Mouse (Mus musculus) E14TG2a.4 (cell line): ENCODE measurements at regions not wholly inside any gene's neighbourhood (a gene's known extent, or its start where the extent isn't known, plus 50 kb on each side); places are given as distances from the start of the nearest gene placed in this dataset.

Experiments used
- CTCF ChIP-seq: conservative IDR thresholded peaks from 2 replicates; pipeline ENCODE4 v1.5.1; 2014; ENCODE audit warnings: low read length
- NANOG ChIP-seq: IDR thresholded peaks from 2 replicates; pipeline ENCODE4 v1.6.1; 2014; ENCODE audit warnings: borderline replicate concordance, low read length, mixed read lengths
- POU5F1 ChIP-seq: IDR thresholded peaks from 2 replicates; pipeline ENCODE4 v1.6.1; 2014; ENCODE audit warnings: low read length, borderline replicate concordance

- TF ChIP-seq CTCF: no peak
- no peak for TF ChIP-seq POU5F1
- TF ChIP-seq NANOG: no peak
Observed at GRCm38 (mm10) chr14:58691129-58691828, 451.4 kb downstream of the 1700129C05Rik start.
